Mouse (Mus musculus) spleen, postnatal 10 days (tissue): ENCODE data around the gene Prdx3.

ENCODE experiments used
- DNase-seq, 2 experiments: peaks; one replicate each; pipeline ENCODE4 v3.0.0; 2021 to 2022; ENCODE audit warnings: low spot score in 2 of 2

The Prdx3 gene

GRCm38 (mm10) chr19:60874064-60874694 is at the start of gene Prdx3:
TSS of gene Prdx3 (minus strand) at chr19:60874556.
- peak; percentile 98 to 99 for DNase-seq

GRCm38 (mm10) chr19:60916869-60917570 is 42.7 kb upstream of the Prdx3 start:
- DNase-seq = no peak

- DNase-seq = no peak
Observed at GRCm38 (mm10) chr19:60915862-60916261, 41.5 kb upstream of the Prdx3 start.

- DNase-seq = no peak
Observed at GRCm38 (mm10) chr19:60915236-60915635, 40.9 kb upstream of the Prdx3 start.

GRCm38 (mm10) chr19:60911653-60912052 is 37.3 kb upstream of the Prdx3 start:
- no peak for DNase-seq

- DNase-seq = no peak
Observed at GRCm38 (mm10) chr19:60910304-60910703, 35.9 kb upstream of the Prdx3 start.

- DNase-seq = no peak
Observed at GRCm38 (mm10) chr19:60905477-60905876, 31.1 kb upstream of the Prdx3 start.

- peak in 1 of 2 experiments; percentile 44 for DNase-seq
Observed at GRCm38 (mm10) chr19:60903971-60904370, 29.6 kb upstream of the Prdx3 start.

GRCm38 (mm10) chr19:60903139-60903538 is 28.8 kb upstream of the Prdx3 start:
- no peak for DNase-seq

GRCm38 (mm10) chr19:60895251-60895880 is 21.0 kb upstream of the Prdx3 start:
- DNase-seq = no peak

- peak; percentile 67 to 89 for DNase-seq
Observed at GRCm38 (mm10) chr19:60891934-60892547, 17.7 kb upstream of the Prdx3 start.

GRCm38 (mm10) chr19:60891123-60891470 is 16.7 kb upstream of the Prdx3 start:
- no peak for DNase-seq

GRCm38 (mm10) chr19:60890391-60891122 is 16.2 kb upstream of the Prdx3 start:
- peak in 1 of 2 experiments; percentile 55 for DNase-seq

GRCm38 (mm10) chr19:60889714-60890315 is 15.5 kb upstream of the Prdx3 start, which contains the start of gene Grk5:
TSS of gene Grk5 (plus strand) at chr19:60889749.
- DNase-seq = peak; percentile 94 to 97

GRCm38 (mm10) chr19:60889101-60889713 is 14.9 kb upstream of the Prdx3 start:
- DNase-seq = peak; percentile 52 to 54

GRCm38 (mm10) chr19:60887637-60888036 is 13.3 kb upstream of the Prdx3 start:
- no peak for DNase-seq

- DNase-seq = no peak
Observed at GRCm38 (mm10) chr19:60883129-60883528, 8.8 kb upstream of the Prdx3 start.

GRCm38 (mm10) chr19:60873501-60873900 is 855 bp downstream of the Prdx3 start:
- peak; percentile 39 to 52 for DNase-seq

- DNase-seq = no peak
Observed at GRCm38 (mm10) chr19:60872272-60872671, 2.1 kb downstream of the Prdx3 start.

- DNase-seq = no peak
Observed at GRCm38 (mm10) chr19:60871366-60871765, 3.0 kb downstream of the Prdx3 start.

- DNase-seq = no peak
Observed at GRCm38 (mm10) chr19:60870489-60870888, 3.9 kb downstream of the Prdx3 start.
